Mouse (Mus musculus) intestine, embryonic 16.5 days (tissue): Measurements from ENCODE around the gene Eif4enif1. TPM values are rescaled to one million over a fixed set of nuclear protein-coding genes. Genes with fewer than 3 reads are reported as not detected.
"Not testable (repeated sequence)": the region's sequence is repeated elsewhere in the genome, so short reads cannot be mapped to it uniquely, and the experiment has no call there.

ENCODE experiments used
- ATAC-seq: fragments of 200-750 bp; cut with Nextera tagmentation; 2 replicates; pipeline ENCODE4 v1.8.0; 2017; ENCODE audit warnings: moderate TSS enrichment, moderate library complexity
- H3K27ac ChIP-seq: fragments of 300-500 bp; sonication (generic); 2 replicates; pipeline ENCODE4 v1.5.1; 2014; ENCODE audit warnings: mild to moderate bottlenecking, low read length
- H3K27me3 ChIP-seq: fragments of 300-500 bp; sonication (generic); replicated peaks from 2 replicates; pipeline ENCODE4 v1.6.1; 2014; ENCODE audit warnings: low read length, control low read depth, mixed read lengths; ENCODE audit not compliant: control insufficient read depth, insufficient read depth
- H3K36me3 ChIP-seq: fragments of 300-500 bp; sonication (generic); 2 replicates; pipeline ENCODE4 v1.6.1; 2014; ENCODE audit warnings: low read length, control low read depth; ENCODE audit not compliant: control insufficient read depth, insufficient read depth
- H3K4me1 ChIP-seq: fragments of 300-500 bp; sonication (generic); 2 replicates; pipeline ENCODE4 v1.6.1; 2014; ENCODE audit warnings: low read length, control low read depth, mixed read lengths; ENCODE audit not compliant: control insufficient read depth, insufficient read depth
- H3K4me2 ChIP-seq: fragments of 300-500 bp; sonication (generic); 2 replicates; pipeline ENCODE4 v1.6.1; 2014; ENCODE audit warnings: low read depth, low read length, control low read depth
- H3K4me3 ChIP-seq: fragments of 300-500 bp; sonication (generic); 2 replicates; pipeline ENCODE4 v1.5.1; 2014; ENCODE audit warnings: mild to moderate bottlenecking, low read length
- H3K9ac ChIP-seq: fragments of 300-500 bp; sonication (generic); 2 replicates; pipeline ENCODE4 v1.6.1; 2014; ENCODE audit warnings: low read depth, low read length
- H3K9me3 ChIP-seq: fragments of 300-500 bp; sonication (generic); 2 replicates; pipeline ENCODE4 v1.6.1; 2016; ENCODE audit warnings: low read length, control low read depth; ENCODE audit not compliant: control insufficient read depth
- WGBS: fragments of 180-500 bp; shearing (Covaris S2); extraction: QIAGEN DNeasy Blood & Tissue Kit; methylation state at CpG from one replicate; pipeline ENCODE4 v1.1.7; 2014; 5-methylcytosine and 5-hydroxymethylcytosine counted together
- polyA plus RNA-seq: library from polyadenylated mRNA; unstranded; fragments of >200 nt; fragmentation: Nextera tagmentation; extraction: Ambion mirVana; gene quantifications from 2 replicates; pipeline ENCODE4 v1.2.1, GENCODE M21; 2015

Eif4enif1 gene
- polyA plus RNA-seq, 1 experiment from 2014 or later = 32.4 TPM

- H3K4me3 ChIP-seq, H3K27me3 ChIP-seq, H3K36me3 ChIP-seq, H3K4me1 ChIP-seq, H3K4me2 ChIP-seq, H3K27ac ChIP-seq, H3K9me3 ChIP-seq, H3K9ac ChIP-seq: not testable (repeated sequence)
- ATAC-seq = peak; percentile 16
- WGBS = 83% methylated on average over 3 of the region's 5 CpGs
Measured at GRCm38 (mm10) chr11:3165210-3165782, 36.9 kb upstream of the Eif4enif1 start.

- not testable (repeated sequence) for ATAC-seq, H3K4me1 ChIP-seq, H3K9me3 ChIP-seq, H3K36me3 ChIP-seq, H3K9ac ChIP-seq, H3K27ac ChIP-seq, H3K27me3 ChIP-seq, H3K4me2 ChIP-seq, H3K4me3 ChIP-seq
Measured at GRCm38 (mm10) chr11:3166321-3166720, 35.9 kb upstream of the Eif4enif1 start.

- H3K27me3 ChIP-seq, H3K36me3 ChIP-seq, H3K27ac ChIP-seq, H3K4me3 ChIP-seq, H3K4me2 ChIP-seq, H3K4me1 ChIP-seq, H3K9ac ChIP-seq, ATAC-seq, H3K9me3 ChIP-seq: not testable (repeated sequence)
- WGBS = 89% methylated on average over 4 of the region's 4 CpGs
Measured at GRCm38 (mm10) chr11:3167129-3167528, 35.1 kb upstream of the Eif4enif1 start.

- H3K9ac ChIP-seq, H3K4me3 ChIP-seq, H3K27ac ChIP-seq, ATAC-seq, H3K4me2 ChIP-seq, H3K36me3 ChIP-seq, H3K27me3 ChIP-seq, H3K4me1 ChIP-seq, H3K9me3 ChIP-seq: not testable (repeated sequence)
- 64% methylated on average over 4 of the region's 4 CpGs for WGBS
Measured at GRCm38 (mm10) chr11:3167571-3168001, 34.6 kb upstream of the Eif4enif1 start.

GRCm38 (mm10) chr11:3169042-3169441 lies 33.1 kb upstream of the Eif4enif1 start:
- not testable (repeated sequence) for H3K4me1 ChIP-seq, H3K27me3 ChIP-seq, H3K4me2 ChIP-seq, H3K27ac ChIP-seq, H3K4me3 ChIP-seq, H3K36me3 ChIP-seq, H3K9me3 ChIP-seq, H3K9ac ChIP-seq
- 71% methylated on average over 2 of the region's 2 CpGs for WGBS
- ATAC-seq = peak; percentile 49; the same call in 1 of the 2 replicates

GRCm38 (mm10) chr11:3171931-3172330 lies 30.3 kb upstream of the Eif4enif1 start:
- H3K9ac ChIP-seq, H3K4me1 ChIP-seq, H3K27ac ChIP-seq, H3K27me3 ChIP-seq, H3K9me3 ChIP-seq, H3K4me3 ChIP-seq, H3K4me2 ChIP-seq, ATAC-seq, H3K36me3 ChIP-seq: not testable (repeated sequence)
- 71% methylated on average over 1 of the region's 1 CpGs for WGBS

- H3K4me1 ChIP-seq, H3K4me2 ChIP-seq, H3K27me3 ChIP-seq, H3K36me3 ChIP-seq, H3K4me3 ChIP-seq, H3K27ac ChIP-seq, H3K9me3 ChIP-seq, ATAC-seq, H3K9ac ChIP-seq: not testable (repeated sequence)
- 57% methylated on average over 5 of the region's 6 CpGs for WGBS
Measured at GRCm38 (mm10) chr11:3172526-3172925, 29.7 kb upstream of the Eif4enif1 start.

- ATAC-seq = peak; percentile 44
- H3K4me3 ChIP-seq, H3K4me1 ChIP-seq, H3K9me3 ChIP-seq, H3K4me2 ChIP-seq, H3K9ac ChIP-seq, H3K36me3 ChIP-seq, H3K27ac ChIP-seq, H3K27me3 ChIP-seq: not testable (repeated sequence)
- WGBS = 82% methylated on average over 11 of the region's 11 CpGs
Measured at GRCm38 (mm10) chr11:3173425-3174318, 28.5 kb upstream of the Eif4enif1 start.

GRCm38 (mm10) chr11:3178968-3179725 lies 23.0 kb upstream of the Eif4enif1 start:
- ATAC-seq, H3K27me3 ChIP-seq, H3K27ac ChIP-seq, H3K9me3 ChIP-seq, H3K4me1 ChIP-seq, H3K9ac ChIP-seq, H3K4me2 ChIP-seq, H3K4me3 ChIP-seq, H3K36me3 ChIP-seq: not testable (repeated sequence)
- WGBS = 85% methylated on average over 6 of the region's 6 CpGs
